Mouse (Mus musculus) midbrain, embryonic 14.5 days (tissue): ENCODE data around the gene Ptprm. TPM values are rescaled to one million over a fixed set of nuclear protein-coding genes. Genes with fewer than 3 reads are reported as not detected.

Source experiments
- ATAC-seq: fragments of 200-750 bp; cut with Nextera tagmentation; 2 replicates; pipeline ENCODE4 v1.8.0; 2017; ENCODE audit warnings: moderate number of reproducible peaks, moderate library complexity; ENCODE audit not compliant: low FRiP score, low TSS enrichment
- DNase-seq: peaks from one replicate; pipeline ENCODE4 v3.0.0-alpha.2; 2015
- H3K27ac ChIP-seq: fragments of 300-500 bp; sonication (generic); replicated peaks from 2 replicates; pipeline ENCODE4 v1.5.1; 2014; ENCODE audit warnings: mild to moderate bottlenecking, low read depth, low read length, moderate library complexity
- H3K27me3 ChIP-seq: fragments of 300-500 bp; sonication (generic); 2 replicates; pipeline ENCODE4 v1.6.1; 2014; ENCODE audit warnings: low read length, control low read depth, mixed read lengths; ENCODE audit not compliant: control insufficient read depth, insufficient read depth
- H3K36me3 ChIP-seq: fragments of 300-500 bp; sonication (generic); 2 replicates; pipeline ENCODE4 v1.6.1; 2014; ENCODE audit warnings: low read length, control low read depth; ENCODE audit not compliant: control insufficient read depth, insufficient read depth
- H3K4me1 ChIP-seq: fragments of 300-500 bp; sonication (generic); 2 replicates; pipeline ENCODE4 v1.6.1; 2014; ENCODE audit warnings: mild to moderate bottlenecking, antibody characterized with exemption, low read length, control low read depth; ENCODE audit not compliant: control insufficient read depth, insufficient read depth
- H3K4me2 ChIP-seq: fragments of 300-500 bp; sonication (generic); 2 replicates; pipeline ENCODE4 v1.6.1; 2014; ENCODE audit warnings: mild to moderate bottlenecking, low read length, moderate library complexity
- H3K4me3 ChIP-seq: fragments of 300-500 bp; sonication (generic); replicated peaks from 2 replicates; pipeline ENCODE4 v1.5.1; 2014; ENCODE audit warnings: low read depth, low read length
- H3K9ac ChIP-seq: fragments of 300-500 bp; sonication (generic); replicated peaks from 2 replicates; pipeline ENCODE4 v1.6.1; 2014; ENCODE audit warnings: mild to moderate bottlenecking, low read length, moderate library complexity
- H3K9me3 ChIP-seq: fragments of 300-500 bp; sonication (generic); 2 replicates; pipeline ENCODE4 v1.6.1; 2016; ENCODE audit warnings: low read length, control low read depth, mixed read lengths; ENCODE audit not compliant: control insufficient read depth
- WGBS: fragments of 180-500 bp; shearing (Covaris S2); extraction: QIAGEN DNeasy Blood & Tissue Kit; methylation state at CpG from one replicate; pipeline ENCODE4 v1.1.7; 2014; 5-methylcytosine and 5-hydroxymethylcytosine counted together
- polyA plus RNA-seq: library from polyadenylated mRNA; unstranded; fragments of >200 nt; fragmentation: Nextera tagmentation; extraction: Ambion mirVana; gene quantifications from 2 replicates; pipeline ENCODE4 v1.2.1, GENCODE M21; 2014

Ptprm gene
- polyA plus RNA-seq, 1 experiment from 2014 or later = 22.8 TPM

DNA sequence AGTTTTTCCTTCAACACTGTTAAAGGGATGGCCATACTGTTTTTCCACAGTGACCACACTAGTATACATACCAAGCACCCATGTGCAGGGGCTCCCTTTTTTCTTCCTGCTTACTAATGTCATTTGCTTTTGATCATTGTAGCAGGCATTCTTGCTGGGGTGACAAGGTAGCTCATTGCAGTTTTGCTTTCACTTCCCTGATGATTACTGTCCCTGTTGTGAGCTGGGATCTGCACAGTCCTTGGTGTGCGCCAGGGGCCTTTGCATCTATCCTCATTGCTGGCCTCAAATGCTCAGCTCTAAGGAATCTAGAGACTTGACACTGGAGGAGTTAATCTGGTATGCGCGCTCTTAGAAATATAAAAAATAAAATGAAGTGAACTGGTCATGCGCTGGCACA lies 147.3 kb downstream of the Ptprm start:
- Histone ChIP-seq H3K27ac (no peak overlapping the region), H3K36me3 (no peaks in the 10 kb centered on the region), H3K4me2 (no peak overlapping the region), H3K9ac (no peak overlapping the region), H3K9me3 (no peaks in the 10 kb centered on the region), H3K4me3 (no peak overlapping the region), H3K4me1 (no peaks in the 10 kb centered on the region), H3K27me3 (no peaks in the 10 kb centered on the region)
- ATAC-seq (no peak), DNase-seq (no peak)
- 96% methylated on average over 4 of the region's 4 CpGs for WGBS

GRCm38 (mm10) chr17:67201151-67201550 lies 153.1 kb downstream of the Ptprm start:
- Histone ChIP-seq H3K4me2 (no peak overlapping the region), H3K4me1 (no peaks in the 10 kb centered on the region), H3K27ac (no peak overlapping the region), H3K9ac (no peak overlapping the region), H3K36me3 (no peaks in the 10 kb centered on the region), H3K27me3 (no peaks in the 10 kb centered on the region), H3K4me3 (no peak overlapping the region), H3K9me3 (no peaks in the 10 kb centered on the region)
- WGBS = 42% methylated on average over 7 of the region's 7 CpGs
- ATAC-seq (no peak), DNase-seq (no peak)

DNA sequence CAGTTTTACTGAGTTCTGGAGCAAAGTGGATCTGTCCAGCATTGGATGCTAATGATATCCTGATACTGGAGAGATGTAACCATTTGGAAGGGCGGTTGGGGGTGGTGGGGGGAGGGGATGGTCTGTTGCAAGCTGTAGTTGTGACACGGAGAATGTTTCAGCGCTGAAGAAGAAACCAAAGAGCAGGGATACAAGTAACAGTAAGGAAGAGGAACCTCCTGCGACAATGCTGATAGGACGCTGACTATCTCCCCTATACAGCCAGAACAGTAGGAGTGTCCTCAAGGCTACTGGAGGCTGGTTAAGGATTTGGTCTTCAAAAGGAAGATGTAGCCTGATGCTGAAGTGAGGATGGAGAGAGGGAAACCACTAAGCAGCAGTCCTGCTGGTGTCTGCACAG lies 160.5 kb downstream of the Ptprm start:
- no peak overlapping the region for H3K4me3 ChIP-seq
- H3K36me3 ChIP-seq = no peaks in the 10 kb centered on the region
- ATAC-seq (no peak), DNase-seq (no peak)
- H3K9me3 ChIP-seq = no peaks in the 10 kb centered on the region
- H3K4me2 ChIP-seq = no peak overlapping the region
- no peak overlapping the region for H3K27ac ChIP-seq
- H3K27me3 ChIP-seq = no peaks in the 10 kb centered on the region
- H3K4me1 ChIP-seq = no peaks in the 10 kb centered on the region
- WGBS = 72% methylated on average over 5 of the region's 5 CpGs
- H3K9ac ChIP-seq = no peak overlapping the region

GRCm38 (mm10) chr17:67188514-67188913 lies 165.7 kb downstream of the Ptprm start:
- Histone ChIP-seq H3K4me2 (no peak overlapping the region), H3K4me1 (no peaks in the 10 kb centered on the region), H3K4me3 (no peak overlapping the region), H3K36me3 (no peaks in the 10 kb centered on the region), H3K9ac (no peak overlapping the region), H3K27ac (no peak overlapping the region), H3K9me3 (no peaks in the 10 kb centered on the region), H3K27me3 (no peaks in the 10 kb centered on the region)
- ATAC-seq (no peak), DNase-seq (no peak)
- 99% methylated on average over 2 of the region's 2 CpGs for WGBS

DNA sequence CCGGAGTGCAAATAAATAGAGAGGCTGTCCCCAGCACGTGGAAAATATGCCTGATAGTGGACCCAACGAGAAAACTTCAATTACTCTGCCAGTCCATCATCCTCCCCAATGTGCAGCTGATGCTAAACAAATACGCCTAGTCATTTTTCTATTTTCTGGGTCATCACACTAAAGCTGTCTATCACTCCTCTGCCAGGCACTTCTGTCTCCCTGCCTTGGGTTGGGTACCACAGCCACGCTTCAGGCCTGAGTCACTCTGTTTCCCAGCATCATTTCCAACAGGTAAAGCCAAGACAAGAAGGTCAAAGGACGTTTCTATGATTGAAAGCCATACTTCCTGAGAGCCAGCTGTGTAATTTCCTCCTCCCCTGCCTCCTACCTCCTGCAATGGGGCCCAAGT lies 167.4 kb downstream of the Ptprm start:
- Histone ChIP-seq H3K4me2 (no peak overlapping the region), H3K4me3 (no peak overlapping the region), H3K4me1 (no peaks in the 10 kb centered on the region), H3K27me3 (no peaks in the 10 kb centered on the region), H3K36me3 (no peaks in the 10 kb centered on the region), H3K9me3 (no peaks in the 10 kb centered on the region), H3K27ac (no peak overlapping the region), H3K9ac (no peak overlapping the region)
- WGBS = 77% methylated on average over 6 of the region's 6 CpGs
- ATAC-seq (no peak), DNase-seq (no peak)

DNA sequence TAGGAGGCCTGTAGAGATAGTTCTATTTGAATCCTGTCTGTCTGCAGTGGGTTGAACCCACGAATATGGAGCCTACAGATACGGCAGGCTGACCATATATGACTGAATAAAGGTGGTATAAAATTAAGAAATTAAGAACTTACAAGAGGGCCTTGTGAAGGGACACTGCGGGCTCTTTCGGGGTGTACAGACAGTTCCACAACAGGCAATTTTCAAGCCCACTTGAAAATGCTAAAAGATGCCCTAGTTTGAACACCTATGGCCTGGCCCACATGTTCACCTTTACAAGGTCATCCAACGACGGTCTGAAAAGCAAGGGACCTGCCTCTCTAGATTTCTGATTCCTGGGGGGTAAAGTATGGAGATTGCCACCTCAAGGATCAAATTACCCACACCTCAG lies 168.3 kb downstream of the Ptprm start:
- DNase-seq (no peak), ATAC-seq (no peak)
- no peaks in the 10 kb centered on the region for H3K27me3 ChIP-seq
- H3K27ac ChIP-seq = no peak overlapping the region
- H3K4me1 ChIP-seq = no peaks in the 10 kb centered on the region
- H3K36me3 ChIP-seq = no peaks in the 10 kb centered on the region
- no peak overlapping the region for H3K4me2 ChIP-seq
- no peaks in the 10 kb centered on the region for H3K9me3 ChIP-seq
- WGBS = 88% methylated on average over 6 of the region's 6 CpGs
- no peak overlapping the region for H3K9ac ChIP-seq
- no peak overlapping the region for H3K4me3 ChIP-seq

DNA sequence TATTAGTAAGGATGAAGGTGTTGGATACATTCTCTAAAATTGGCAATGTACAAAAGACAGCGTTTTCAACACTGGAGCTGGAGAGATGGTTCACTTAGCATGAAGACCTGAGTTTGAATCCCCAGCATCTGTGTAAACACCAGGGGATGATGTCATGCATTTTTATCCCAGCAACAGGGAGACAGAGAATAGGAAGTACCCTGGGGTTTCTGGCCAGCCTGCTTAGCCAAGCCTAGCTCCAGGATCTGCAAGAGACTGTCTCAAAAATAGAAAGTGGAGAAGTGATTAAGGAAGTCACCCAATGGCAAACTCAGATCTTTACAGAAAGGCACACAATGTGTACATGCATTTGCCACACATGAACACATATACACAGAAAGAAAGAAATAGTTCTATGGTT lies 174.8 kb downstream of the Ptprm start:
- Histone ChIP-seq H3K9ac (no peak overlapping the region), H3K4me2 (no peak overlapping the region), H3K9me3 (no peaks in the 10 kb centered on the region), H3K27ac (no peak overlapping the region), H3K4me1 (0 out of 2 replicates have a peak, but pooled peaks cover 4% of the 10 kb centered on the region), H3K36me3 (no peaks in the 10 kb centered on the region), H3K4me3 (no peak overlapping the region), H3K27me3 (no peaks in the 10 kb centered on the region)
- no peak for ATAC-seq
- no peak for DNase-seq
- 91% methylated on average over 1 of the region's 1 CpGs for WGBS

DNA sequence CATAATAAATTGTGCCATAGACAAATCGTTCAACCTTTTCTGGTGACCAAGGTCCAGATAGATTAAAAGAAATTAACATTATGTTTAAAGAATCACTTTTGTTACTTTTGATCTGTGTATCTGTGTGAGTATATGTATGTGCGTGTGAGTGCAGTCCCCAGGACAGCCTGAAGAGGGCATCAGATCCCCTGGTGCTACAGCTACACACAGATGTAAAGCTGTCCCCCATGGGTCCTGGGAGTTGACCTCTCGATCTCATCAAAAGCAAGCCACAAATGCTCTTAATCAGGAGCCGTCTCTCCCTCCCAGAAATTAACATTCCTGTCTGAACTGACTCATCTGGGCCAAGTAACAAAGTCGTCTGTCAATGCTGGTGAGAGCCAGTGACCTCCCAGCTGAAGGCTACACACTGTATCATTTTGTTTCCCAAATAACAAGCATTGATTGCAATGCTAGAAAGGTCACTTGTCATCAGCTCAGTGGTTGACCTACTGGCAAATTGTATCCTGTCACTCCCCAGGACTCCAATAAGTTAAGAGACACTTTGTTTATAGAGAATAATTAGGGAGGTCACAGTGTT lies 175.5 kb downstream of the Ptprm start:
- no peaks in the 10 kb centered on the region for H3K9me3 ChIP-seq
- H3K36me3 ChIP-seq = no peaks in the 10 kb centered on the region
- H3K9ac ChIP-seq = no peak overlapping the region
- WGBS = 83% methylated on average over 5 of the region's 5 CpGs
- H3K4me3 ChIP-seq = no peak overlapping the region
- no peak for ATAC-seq
- H3K27me3 ChIP-seq = no peaks in the 10 kb centered on the region
- no peak overlapping the region for H3K4me2 ChIP-seq
- no peak for DNase-seq
- H3K4me1 ChIP-seq = 0 out of 2 replicates have a peak, but pooled peaks cover 4% of the 10 kb centered on the region
- H3K27ac ChIP-seq = no peak overlapping the region

DNA sequence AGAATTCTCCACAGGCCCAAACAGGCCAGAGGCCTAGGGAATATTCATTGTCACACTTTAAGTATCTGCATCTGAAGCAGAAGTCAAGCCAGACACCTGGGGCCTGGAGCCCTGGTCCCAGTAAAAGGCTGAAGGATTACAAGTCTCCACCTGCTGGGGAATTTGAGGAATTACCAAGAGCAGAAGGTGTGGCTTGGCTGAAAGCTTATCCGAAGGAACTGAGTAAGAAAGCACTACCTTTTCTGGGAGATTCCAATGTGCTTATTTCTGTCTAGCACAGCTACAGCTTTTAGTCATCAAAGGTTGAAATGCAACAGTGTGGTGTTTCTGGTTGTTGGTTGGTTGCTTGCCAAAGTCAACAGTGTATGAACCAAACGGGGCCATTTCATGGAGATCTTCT lies 178.4 kb downstream of the Ptprm start:
- Histone ChIP-seq H3K36me3 (no peaks in the 10 kb centered on the region), H3K4me1 (0 out of 2 replicates have a peak, but pooled peaks cover 4% of the 10 kb centered on the region), H3K9ac (no peak overlapping the region), H3K9me3 (no peaks in the 10 kb centered on the region), H3K27ac (no peak overlapping the region), H3K4me2 (no peak overlapping the region), H3K27me3 (no peaks in the 10 kb centered on the region), H3K4me3 (no peak overlapping the region)
- 63% methylated on average over 2 of the region's 2 CpGs for WGBS
- peak; percentile 80 for DNase-seq
- ATAC-seq = no peak
